Mouse (Mus musculus) erythroblast, embryonic 14.5 days (primary cell): Measurements from ENCODE around the gene Nfkbib.

Experiments
- GATA1 ChIP-seq: IDR thresholded peaks from 2 replicates; pipeline ENCODE4 v1.6.1; 2012; ENCODE audit warnings: low read length, inconsistent platforms, mixed read lengths
- TAL1 ChIP-seq: IDR thresholded peaks from 3 replicates; pipeline ENCODE4 v1.6.1; 2012; ENCODE audit warnings: low read length, inconsistent platforms, mixed read lengths

- TF ChIP-seq GATA1 = no peak
- no peak for TF ChIP-seq TAL1
These were observed 34.1 kb upstream of the Nfkbib start for GRCm38 (mm10) chr7:28801451-28801850.
